Mouse (Mus musculus) gastrocnemius, postnatal 36 days (tissue): ENCODE measurements around the gene Mindy2. TPM values are rescaled to one million over a fixed set of nuclear protein-coding genes. Genes with fewer than 3 reads are reported as not detected.
"Not testable (repeated sequence)": the region's sequence is repeated elsewhere in the genome, so short reads cannot be mapped to it uniquely, and the experiment has no call there.

Experiments used
- DNase-seq, 2 experiments: peaks; one replicate each; pipeline ENCODE4 v3.0.0; 2022
- intact Hi-C: fragments of 180-260 bp; cut with DNase I; formaldehyde crosslinking; loops from one replicate; pipeline ENCODE4 v1.15.1; 2025
- total RNA-seq, 2 experiments: library from RNA; stranded (reverse); gene quantifications; 2 replicates each; pipeline ENCODE4 v1.2.3; 2021

Gene Mindy2
- total RNA-seq, 2 experiments from 2014 or later = 13.2 to 13.9 TPM

DNA sequence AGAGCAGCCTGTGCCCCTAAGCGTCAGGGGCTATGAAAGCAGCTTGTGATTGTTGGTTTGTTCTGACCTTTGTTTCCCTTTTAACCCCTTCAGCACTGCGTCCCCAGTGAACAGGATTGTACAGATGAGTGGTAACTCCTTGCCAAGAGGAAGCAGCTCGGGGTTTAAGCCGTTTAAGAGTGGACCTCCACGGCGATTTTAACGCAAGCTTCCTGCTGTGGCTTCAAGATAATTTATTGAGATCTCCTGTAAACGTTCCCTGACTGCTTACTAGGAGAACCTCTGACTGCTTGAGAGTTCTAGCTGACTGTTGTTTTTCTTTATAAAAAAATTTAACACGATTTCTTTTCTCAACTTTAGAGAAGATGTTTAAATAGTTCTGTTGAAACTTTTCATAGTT, 65.5 kb downstream of the Mindy2 start:
- intact Hi-C loops = no loop called here
- no peak for DNase-seq

DNA sequence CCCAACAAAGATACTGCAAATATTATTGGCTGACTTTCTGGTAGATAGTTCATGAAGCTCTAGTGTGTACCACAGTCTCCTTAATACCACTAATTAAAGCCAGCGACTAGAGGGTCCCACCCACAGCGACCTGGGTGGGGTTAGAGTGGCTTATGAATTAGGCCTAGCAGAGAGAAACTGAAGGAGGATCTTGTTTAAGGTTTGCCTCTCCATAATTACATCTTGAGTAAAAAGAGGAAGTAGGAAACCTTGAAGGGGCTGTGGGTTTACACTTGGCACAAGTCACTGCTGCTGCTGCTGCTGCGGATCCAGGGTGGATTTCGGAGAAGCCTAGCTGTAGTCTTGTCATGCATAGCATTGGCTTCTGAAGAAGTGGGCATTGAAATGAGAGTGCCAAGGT, 66.2 kb downstream of the Mindy2 start:
- intact Hi-C loops = no loop called here
- DNase-seq = no peak

DNA sequence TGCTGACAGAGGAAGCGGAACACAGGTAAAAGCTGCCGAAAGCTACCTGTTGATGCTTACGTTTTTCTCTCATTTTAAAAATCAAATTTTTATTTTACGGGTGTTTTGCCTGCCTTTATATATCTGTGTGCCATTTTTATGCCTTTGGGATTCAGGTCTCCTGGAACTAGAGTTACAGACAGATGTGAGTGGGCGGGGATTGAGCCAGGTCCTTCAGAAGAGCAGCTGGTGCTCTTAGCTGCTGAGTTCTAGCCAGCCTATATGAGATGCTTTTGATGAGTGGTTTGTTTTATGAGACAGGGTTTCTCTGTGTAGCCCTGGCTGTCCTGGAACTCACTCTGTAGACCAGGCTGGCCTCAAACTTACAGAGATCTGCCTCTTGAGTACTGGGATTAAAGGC, 69.8 kb downstream of the Mindy2 start:
- intact Hi-C loops = no loop called here

GRCm38 (mm10) chr9:70585172-70585571, 71.8 kb downstream of the Mindy2 start:
- intact Hi-C loops = no loop called here
- DNase-seq = no peak

More for the DNA sequence above, 69.8 kb downstream of the Mindy2 start:
- DNase-seq = no peak

- no peak for DNase-seq
- intact Hi-C loops = no loop called here
Observed at GRCm38 (mm10) chr9:70584641-70585040, 72.3 kb downstream of the Mindy2 start.

GRCm38 (mm10) chr9:70580956-70581355, 76.0 kb downstream of the Mindy2 start:
- intact Hi-C loops = no loop called here

DNA sequence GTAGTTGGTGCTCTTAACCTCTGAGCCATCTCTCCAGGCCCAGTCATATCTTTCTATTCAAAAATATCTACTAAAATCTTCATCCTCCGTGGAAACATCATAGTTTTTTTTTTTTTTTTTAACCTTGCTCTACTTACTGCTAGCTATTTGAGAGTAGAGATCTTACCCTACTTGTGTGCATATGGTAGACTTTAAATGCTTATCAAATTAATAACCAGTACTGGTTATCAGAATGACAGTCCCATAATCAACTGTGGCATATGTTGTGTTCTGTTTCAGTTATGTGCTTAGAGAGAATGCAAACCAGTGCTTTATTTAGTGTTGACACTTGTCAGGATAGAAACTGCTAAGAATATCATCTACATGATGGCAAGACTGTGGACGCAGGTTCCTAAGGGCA, 78.9 kb downstream of the Mindy2 start:
- intact Hi-C loops = no loop called here
- no peak for DNase-seq

More at GRCm38 (mm10) chr9:70580956-70581355, 76.0 kb downstream of the Mindy2 start:
- DNase-seq = no peak

DNA sequence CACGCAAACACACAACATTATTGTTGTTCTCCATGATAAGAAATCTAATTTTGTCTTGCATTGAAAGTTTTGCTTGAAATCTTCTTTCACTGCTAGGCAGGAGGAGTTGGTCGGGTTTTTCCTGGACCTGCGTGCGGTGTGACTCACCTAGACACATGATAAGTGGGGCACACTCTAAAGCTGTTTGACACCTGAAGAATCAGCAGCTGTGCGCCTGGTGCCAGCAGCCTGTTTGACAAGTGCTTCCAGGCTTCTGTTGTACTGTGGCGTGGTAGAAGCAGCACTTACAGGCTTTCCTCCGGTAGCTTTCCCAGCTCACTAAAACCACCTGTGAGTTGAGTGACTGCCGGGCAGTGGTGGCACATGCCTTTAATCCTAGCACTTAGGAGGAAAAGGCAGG, 86.6 kb downstream of the Mindy2 start:
- no peak for DNase-seq

DNA sequence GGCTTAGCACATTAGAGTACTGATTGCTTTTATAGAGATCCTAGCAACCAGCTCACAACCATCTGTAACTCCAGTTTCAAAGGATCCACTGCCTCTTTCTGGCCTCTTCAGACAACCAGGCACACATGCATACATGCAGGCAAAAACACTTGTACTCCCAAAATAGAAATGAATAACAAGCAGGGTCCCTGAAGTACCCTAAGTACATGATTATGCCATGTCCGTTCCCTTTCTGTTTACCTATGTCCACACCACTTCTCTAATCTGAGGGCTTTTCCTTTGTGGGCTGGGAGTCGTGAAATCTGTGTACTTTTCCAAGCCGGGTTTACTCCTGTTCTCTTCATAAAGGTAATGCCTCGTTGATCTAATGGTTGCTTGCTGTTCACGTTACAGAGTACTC, 89.3 kb downstream of the Mindy2 start:
- intact Hi-C loops = loop anchor here (5.0 kb wide), 1 partner anchor 150 kb away; no protein-coding TSS in a partner anchor
- no peak for DNase-seq

More for the DNA sequence above, 86.6 kb downstream of the Mindy2 start:
- intact Hi-C loops = no loop called here

GRCm38 (mm10) chr9:70562825-70563224, 94.1 kb downstream of the Mindy2 start:
- DNase-seq = no peak
- intact Hi-C loops = no loop called here

DNA sequence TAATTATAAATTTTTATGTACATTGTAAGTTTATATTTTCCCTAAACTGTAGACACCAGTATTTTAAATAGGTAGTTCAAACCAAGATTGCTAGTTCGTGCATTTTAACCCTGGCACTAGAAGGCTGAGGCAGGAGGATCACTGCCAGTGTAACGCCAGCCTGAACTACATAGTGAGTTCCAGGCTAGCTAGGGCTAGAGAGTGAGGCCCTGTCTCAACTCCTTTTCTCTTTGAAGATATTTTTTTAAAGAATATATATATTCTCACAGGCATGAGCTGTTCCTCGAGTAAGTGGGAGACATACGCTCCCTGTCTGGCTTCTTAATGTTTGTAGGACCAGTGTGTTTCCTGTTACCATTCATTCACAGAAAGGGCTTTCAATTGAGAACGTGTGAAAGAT, 100.2 kb downstream of the Mindy2 start:
- no peak for DNase-seq
- intact Hi-C loops = no loop called here

DNA sequence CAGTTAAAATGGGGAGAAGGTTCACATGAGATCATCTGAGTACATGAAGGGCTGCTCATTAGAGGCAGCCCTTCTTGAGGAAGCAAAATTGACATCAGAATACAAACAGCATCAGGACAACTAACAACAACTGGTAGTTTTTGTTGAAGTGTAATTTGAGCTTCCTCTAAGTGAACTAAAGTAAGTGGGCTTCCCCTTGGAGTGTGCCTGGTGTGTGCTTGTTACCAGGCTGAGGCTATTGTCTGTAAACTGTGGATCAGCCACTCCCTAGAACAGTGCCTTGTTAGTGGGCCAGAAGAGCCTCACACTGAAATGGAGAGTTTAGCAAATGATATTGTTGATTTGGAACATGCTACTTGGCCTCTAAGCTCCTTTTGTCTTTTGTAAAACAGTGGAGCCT, 101.5 kb downstream of the Mindy2 start:
- intact Hi-C loops = no loop called here
- no peak for DNase-seq

- intact Hi-C loops, DNase-seq: not testable (repeated sequence)
Observed at GRCm38 (mm10) chr9:70552233-70552632, 104.7 kb downstream of the Mindy2 start.

DNA sequence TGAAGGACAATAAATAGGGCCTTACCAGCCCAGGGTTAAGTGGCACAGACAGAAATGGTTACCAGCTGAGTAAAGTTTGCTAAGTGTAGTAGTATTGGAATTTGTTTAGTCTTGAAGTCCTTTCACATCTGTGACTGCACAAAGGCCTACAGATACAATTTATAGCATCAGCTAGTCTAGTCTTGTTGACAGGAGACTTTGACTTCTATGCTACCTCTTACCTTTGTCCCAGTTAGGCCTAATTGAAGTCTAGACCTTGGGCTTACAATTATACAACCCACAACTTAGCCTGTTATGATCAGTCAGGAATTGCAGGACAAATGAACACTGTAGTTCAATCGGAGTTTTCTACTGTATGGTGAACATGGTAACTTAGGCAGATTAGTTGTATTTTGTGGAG, 105.5 kb downstream of the Mindy2 start:
- DNase-seq = no peak
- intact Hi-C loops = no loop called here

Other genes starting within 250 kb of the Mindy2 start
- gene Ccnb2, start 235.6 kb downstream of the Mindy2 start, total RNA-seq = under 1 TPM; 0.43 to 0.86 TPM
- gene Rnf111, start 153.4 kb downstream of the Mindy2 start, total RNA-seq = 10 to 100 TPM; 12.2 to 12.7 TPM
- gene Sltm, start 114.4 kb downstream of the Mindy2 start, total RNA-seq = 10 to 100 TPM; 14.0 to 15.7 TPM
- gene Gm10642, start 923 bp downstream of the Mindy2 start, total RNA-seq = under 1 TPM in 1 of 2 experiments, not detected in 1; 0.15 TPM
- 10 to 100 TPM; 13.6 to 14.5 TPM for gene Adam10, start 21.8 kb upstream of the Mindy2 start, total RNA-seq